Mouse (Mus musculus) c-Kit-positive CD71-negative TER-119-negative erythroid progenitor cells, embryonic 14.5 days (primary cell): Measurements from ENCODE around the gene Cldn20.

Source experiments
- DNase-seq: peaks from one replicate; pipeline ENCODE4 v3.0.0-alpha.2; 2013; ENCODE audit warnings: low read depth

The Cldn20 gene

DNA sequence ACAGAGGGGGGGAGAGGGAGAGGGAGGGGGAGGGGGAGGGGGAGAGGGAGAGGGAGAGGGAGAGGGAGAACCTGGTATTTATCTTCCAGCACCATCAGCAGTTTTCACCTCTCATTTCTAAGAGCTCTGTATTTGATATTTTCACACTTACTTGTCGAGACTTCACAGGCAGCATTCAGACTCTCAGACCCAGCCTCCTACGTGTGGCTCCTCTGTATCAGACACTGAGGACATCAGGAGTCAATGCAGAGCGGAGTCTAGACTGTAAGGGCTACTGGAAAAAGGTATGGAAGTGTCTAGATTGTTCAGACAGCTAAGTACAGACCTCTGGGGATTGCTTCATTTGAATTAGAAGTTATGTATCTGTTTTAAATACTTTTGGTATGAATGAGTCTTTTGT is 2.8 kb upstream of the Cldn20 start:
- no peak for DNase-seq

DNA sequence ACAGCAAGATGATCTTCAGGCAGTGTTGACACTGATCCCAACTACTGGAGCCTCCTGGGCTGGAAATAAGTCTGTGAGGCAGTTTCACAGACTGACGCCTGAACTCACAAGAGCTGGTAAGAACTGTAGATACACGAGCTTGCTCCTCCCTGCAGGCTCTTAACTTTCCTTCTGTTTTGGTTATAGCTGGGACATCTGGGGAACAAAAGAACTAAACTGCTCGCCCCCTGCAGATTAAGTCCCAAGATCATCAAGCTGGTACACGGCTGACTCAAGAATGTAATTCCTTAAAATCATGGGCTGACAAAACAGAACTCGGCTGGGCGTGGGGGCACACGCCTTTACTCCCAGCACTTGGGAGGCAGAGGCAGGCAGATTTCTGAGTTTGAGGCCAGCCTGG is 1.8 kb upstream of the Cldn20 start:
- no peak for DNase-seq

DNA sequence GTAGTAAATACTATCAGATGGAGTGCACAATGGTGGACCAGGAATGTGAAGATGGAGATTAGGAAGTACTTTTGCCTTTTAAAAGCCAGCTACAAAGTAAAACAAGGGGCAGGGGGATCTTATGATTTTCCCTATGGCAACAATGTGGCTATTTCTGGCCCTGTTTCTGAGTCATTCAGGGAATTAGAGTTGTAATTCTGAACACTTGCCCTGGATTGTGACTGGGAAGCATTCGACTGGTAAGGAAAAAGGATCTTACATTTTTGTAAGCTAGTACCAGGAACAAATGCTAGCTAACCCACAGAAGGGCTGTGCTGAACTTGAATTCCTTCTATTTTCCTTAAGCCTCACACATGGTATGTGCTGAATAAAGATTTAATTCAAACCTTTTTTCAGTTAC is 713 bp upstream of the Cldn20 start:
- no peak for DNase-seq

DNA sequence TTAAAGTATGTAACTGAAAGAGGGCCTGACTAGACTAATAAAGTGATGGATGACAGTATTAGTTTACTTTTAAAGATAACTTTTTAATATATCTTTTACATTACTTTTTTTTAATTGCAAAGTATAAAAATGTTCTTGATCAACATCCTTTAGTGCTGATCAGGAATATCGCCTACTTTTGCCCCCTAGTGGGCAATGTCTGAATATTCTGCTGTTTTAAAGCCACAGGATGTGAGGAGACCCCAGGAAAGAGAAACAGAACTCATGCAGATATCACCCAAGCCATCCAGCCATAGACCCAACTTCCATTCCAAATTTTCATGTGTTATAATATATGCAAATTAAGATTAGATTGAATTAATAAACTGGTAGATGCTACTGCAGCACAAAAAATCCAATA is 1.1 kb downstream of the Cldn20 start:
- no peak for DNase-seq

DNA sequence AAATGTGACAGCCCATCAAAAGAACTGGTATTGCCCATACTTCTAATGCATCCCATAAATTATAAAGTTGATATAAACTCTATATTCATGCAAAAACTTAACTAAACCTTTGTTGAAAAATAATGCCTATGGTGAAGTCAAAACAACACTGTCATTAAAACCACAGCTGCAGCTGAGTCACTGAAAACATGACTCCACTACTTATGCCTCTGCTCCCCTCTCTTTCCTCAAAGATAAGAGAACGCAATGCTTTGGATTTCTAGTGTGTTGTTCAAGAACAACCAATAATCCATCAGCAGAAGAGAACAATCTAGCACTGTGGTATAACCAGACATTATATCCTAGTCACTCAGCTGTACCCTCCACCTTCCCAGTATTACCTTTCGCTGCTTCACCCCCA is 8.0 kb downstream of the Cldn20 start:
- DNase-seq, result no peak

DNA sequence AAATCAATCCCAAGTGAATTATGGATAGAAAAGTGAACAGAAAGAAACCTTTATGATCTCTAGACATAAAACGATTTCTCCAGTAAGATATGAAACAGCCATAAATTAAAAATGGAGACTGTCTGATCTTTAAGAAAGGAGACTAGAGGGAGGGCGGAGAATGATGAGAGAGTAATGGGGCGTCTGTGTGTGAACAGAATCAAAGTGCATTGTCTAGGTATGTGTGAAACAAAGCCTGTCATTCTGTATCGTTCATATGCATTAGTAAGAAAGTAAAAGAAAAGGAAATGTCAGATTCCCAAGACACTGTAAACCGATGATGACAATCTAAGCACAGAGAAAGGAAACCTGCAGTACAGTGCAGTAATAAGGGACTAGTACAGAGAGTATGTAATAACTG is 8.7 kb downstream of the Cldn20 start:
- DNase-seq, result no peak

DNA sequence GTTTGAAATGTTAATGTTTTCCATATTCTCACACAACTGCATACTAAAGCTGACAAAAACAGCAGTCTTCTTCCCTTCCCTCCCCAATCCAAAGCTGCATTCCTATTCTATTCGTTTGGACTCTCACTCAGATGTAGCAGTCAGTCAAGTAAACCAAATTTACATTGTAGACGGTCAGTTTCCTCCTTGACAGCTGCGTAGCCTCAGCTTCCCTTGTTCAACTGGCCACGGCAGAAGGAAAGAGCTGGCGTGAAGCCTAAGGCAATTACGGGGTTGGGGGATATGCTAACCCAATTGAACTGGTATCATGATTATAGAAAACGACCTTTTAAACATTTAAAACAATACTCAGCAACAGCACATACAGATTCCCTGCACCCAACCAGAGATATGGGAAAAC is 15.4 kb downstream of the Cldn20 start:
- DNase-seq, result no peak

DNA sequence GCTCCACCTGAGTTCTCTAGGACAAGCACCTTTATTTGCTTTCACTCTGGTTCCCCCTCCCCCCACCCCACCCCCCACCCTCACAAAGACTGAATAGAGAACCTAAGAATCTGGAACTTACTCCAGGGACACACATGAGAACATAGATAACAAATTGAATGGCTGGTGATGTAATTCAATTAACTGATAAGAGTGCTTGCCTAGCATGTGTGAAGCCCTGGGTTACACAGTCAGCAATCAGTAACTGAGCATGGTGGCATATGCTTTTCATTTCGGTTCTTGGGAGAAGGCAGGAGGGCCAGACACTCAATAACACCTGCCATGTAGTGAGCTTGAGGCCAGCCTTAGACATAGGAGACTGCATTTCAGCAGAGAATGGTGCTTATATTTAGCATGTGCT is 23.9 kb downstream of the Cldn20 start:
- no peak for DNase-seq

DNA sequence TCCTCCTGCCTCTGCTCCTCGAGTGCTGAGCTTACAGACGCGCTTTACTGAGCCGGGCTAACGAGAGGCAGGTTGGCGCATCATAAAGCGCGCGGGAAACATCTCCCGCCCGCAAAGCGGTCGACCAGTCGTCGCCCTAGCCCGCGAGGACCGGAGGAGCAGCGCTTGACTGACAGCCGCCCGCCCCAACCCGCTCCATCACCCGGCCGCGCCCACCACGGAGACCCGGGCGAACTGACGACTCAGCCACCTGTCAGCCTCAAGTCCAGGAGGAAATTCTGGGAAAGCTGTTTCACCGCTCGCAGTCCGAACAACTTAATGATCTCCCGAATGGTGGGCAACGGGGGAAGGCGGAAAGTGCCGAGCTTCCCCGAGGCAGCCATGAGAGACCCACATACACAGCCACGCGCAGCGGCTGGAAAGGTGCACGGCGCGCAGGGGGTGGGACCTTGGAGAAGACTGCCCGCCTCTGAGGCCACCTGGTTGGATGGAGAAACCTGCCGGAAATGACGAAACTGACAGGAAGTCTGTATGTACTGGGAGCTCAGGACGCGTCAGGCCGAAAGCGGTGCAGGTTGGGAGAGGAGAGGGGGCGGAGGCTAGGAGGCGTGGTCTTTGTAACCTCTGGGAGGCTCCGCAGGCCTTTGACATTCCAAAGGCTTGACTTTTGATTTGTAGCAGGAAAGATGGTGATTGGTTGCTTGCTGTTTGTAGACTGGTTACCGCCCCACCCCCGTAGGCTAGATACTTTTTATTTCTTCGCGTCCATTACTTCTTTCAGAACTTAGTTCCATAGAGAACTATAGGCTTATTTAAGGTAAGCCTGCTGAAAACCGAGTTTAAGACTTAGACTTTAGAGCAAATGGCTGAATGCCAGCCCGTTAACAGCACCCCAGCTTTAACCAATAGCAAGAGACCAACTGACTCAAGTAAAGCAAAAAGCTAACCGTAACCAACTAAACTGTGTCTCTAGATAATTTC is 25.3 kb downstream of the Cldn20 start, which contains the start of gene Tfb1m:
Tfb1m (minus strand) TSS at position 451 of the 981 bp plus-strand sequence.
- DNase-seq, result peak; percentile 96

DNA sequence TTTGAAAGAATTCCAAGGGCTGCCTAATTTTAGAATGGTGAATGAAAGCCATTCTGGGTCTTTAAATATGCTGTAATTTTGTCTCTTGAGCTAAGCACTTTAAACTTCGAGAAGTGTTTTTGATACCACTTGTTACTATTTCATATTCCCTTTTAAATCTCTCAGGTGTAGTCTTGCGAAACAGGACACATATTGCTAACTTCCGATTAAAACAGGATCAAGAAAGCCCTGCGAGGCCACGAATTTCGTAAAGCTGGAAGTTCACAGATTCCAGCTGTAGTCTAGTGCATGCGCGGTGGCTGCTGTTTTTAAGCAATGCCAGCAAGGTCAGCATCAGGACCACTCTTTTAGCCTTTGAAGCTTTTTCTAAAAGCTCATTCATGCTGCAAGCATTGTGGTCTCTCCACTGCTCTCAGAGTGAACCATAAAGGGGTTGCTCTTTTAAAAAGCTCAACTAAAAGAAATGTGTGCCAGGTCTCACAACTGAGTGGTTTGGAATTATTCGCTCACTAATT is 26.1 kb downstream of the Cldn20 start:
- DNase-seq, result no peak

DNA sequence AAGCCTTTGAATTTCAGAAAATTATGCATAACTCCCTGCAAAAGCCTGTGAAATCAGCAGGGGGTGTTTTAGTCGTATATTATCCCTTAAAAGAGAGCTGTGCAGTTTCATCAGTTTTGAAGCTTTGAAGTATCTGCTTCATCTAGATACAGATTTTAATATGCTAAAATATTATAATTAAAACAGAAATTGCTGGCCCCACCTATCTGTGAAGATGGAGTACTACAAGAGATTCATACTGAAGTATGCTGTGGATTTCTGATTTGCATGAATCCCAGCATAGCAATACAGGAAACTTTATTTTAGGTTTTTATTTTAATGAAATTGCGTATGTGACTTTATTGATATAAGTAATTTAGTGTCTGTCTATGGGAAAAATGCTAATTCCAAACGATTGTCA is 28.2 kb downstream of the Cldn20 start:
- no peak for DNase-seq

DNA sequence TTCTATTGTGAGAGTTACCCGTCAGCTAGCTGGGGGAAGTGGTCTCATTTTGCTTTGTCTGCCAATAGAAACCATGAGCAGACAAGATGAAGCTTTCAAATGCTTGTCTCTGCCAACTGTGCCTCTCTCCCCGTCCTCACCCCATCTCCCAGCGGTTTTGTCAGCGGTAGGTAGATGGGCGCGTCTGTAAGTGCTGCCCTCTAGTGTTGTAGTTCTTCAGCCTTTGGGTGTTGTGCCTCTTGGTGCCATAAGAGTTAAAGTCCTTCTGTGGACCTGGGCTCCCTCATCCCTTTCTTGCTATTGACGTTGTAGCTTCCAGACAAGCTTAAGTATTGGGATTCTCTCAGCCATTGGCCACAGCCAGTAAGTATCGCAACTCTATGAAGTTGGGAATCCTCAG is 30.1 kb downstream of the Cldn20 start:
- DNase-seq, result no peak

DNA sequence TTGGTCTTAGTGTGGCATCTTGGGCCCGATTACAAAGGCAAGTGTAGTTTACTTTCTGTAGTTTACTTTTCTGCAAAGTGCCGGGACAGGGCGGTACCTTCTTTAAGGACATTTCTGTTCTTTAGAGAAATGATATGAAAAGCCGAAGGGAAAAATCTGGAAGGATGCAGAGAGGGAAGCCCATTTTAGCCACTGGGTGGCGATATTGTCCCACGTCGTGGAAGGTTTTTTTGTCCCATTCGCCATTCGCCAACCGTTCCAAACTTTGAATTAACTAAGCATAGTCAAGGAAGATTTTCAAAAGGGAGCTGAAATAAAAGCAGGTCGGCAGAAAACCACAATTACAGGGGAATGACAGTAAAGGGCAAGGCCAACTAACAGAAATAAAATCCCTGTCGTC is 38.5 kb downstream of the Cldn20 start:
- peak; percentile 47 for DNase-seq
